Mouse (Mus musculus) testis, adult 2 months (tissue): ENCODE measurements around the gene Glul.

ENCODE experiments used
- CTCF ChIP-seq: fragments of 200-500 bp; IDR thresholded peaks from 2 replicates; pipeline ENCODE4 v1.5.1; 2012; ENCODE audit warnings: low read depth, mild to moderate bottlenecking, inconsistent platforms, low read length, moderate library complexity; ENCODE audit not compliant: control insufficient read depth, insufficient read depth, insufficient replicate concordance
- POLR2A ChIP-seq: fragments of 200-500 bp; IDR thresholded peaks from 2 replicates; pipeline ENCODE4 v1.6.1; 2012; ENCODE audit warnings: low read depth, mild to moderate bottlenecking, inconsistent platforms, low read length, moderate library complexity; ENCODE audit not compliant: control insufficient read depth

GRCm38 (mm10) chr1:153900860-153901730, 1.4 kb downstream of the Glul start:
- TF ChIP-seq CTCF = no peak
- TF ChIP-seq POLR2A = no peak
